Mouse (Mus musculus) heart, embryonic 14.5 days (tissue): ENCODE results near the gene Gm21750. TPM values are rescaled to one million over a fixed set of nuclear protein-coding genes. Genes with fewer than 3 reads are reported as not detected.
"Not testable (repeated sequence)": the region's sequence is repeated elsewhere in the genome, so short reads cannot be mapped to it uniquely, and the experiment has no call there.

ENCODE experiments used
- ATAC-seq: fragments of 200-750 bp; cut with Nextera tagmentation; 2 replicates; pipeline ENCODE4 v1.8.0; 2017; ENCODE audit warnings: low read depth, moderate TSS enrichment; ENCODE audit not compliant: insufficient number of reproducible peaks, insufficient read depth, low FRiP score
- H3K27ac ChIP-seq, 2 experiments: fragments of 200-500 bp in 1 of 2; fragments of 300-500 bp in 1 of 2; sonication (generic) in 1 of 2; replicated peaks in 1 of 2; 2 replicates each; pipeline ENCODE4 v1.5.1; 2012 to 2014; ENCODE audit warnings: low read depth in 2 of 2, low read length in 2 of 2, control low read depth in 1 of 2, mild to moderate bottlenecking in 1 of 2, mixed read lengths in 1 of 2; ENCODE audit not compliant: control insufficient read depth in 1 of 2, insufficient read depth in 1 of 2
- H3K27me3 ChIP-seq: fragments of 300-500 bp; sonication (generic); 2 replicates; pipeline ENCODE4 v1.6.1; 2014; ENCODE audit warnings: mild to moderate bottlenecking, low read length, control low read depth; ENCODE audit not compliant: control insufficient read depth, insufficient read depth
- H3K36me3 ChIP-seq: fragments of 300-500 bp; sonication (generic); 2 replicates; pipeline ENCODE4 v1.6.1; 2014; ENCODE audit warnings: mild to moderate bottlenecking, control low read depth, low read length, mixed read lengths; ENCODE audit not compliant: control insufficient read depth, insufficient read depth
- H3K4me1 ChIP-seq, 2 experiments: fragments of 200-500 bp in 1 of 2; fragments of 300-500 bp in 1 of 2; sonication (generic) in 1 of 2; 2 replicates each; pipeline ENCODE4 v1.6.1; 2012 to 2014; ENCODE audit warnings: low read length in 2 of 2, control low read depth in 1 of 2, mixed read lengths in 1 of 2; ENCODE audit not compliant: control insufficient read depth in 2 of 2, insufficient read depth in 2 of 2
- H3K4me2 ChIP-seq: fragments of 300-500 bp; sonication (generic); 2 replicates; pipeline ENCODE4 v1.6.1; 2014; ENCODE audit warnings: mild to moderate bottlenecking, low read length
- H3K4me3 ChIP-seq, 2 experiments: fragments of 200-500 bp in 1 of 2; fragments of 300-500 bp in 1 of 2; sonication (generic) in 1 of 2; 2 replicates each; pipeline ENCODE4 v1.5.1; 2012 to 2014; ENCODE audit warnings: low read length in 2 of 2, mild to moderate bottlenecking in 2 of 2, control low read depth in 1 of 2, low read depth in 1 of 2, moderate library complexity in 1 of 2; ENCODE audit not compliant: control insufficient read depth in 1 of 2, insufficient read depth in 1 of 2
- H3K9ac ChIP-seq: fragments of 300-500 bp; sonication (generic); 2 replicates; pipeline ENCODE4 v1.6.1; 2014; ENCODE audit warnings: mild to moderate bottlenecking, low read length
- H3K9me3 ChIP-seq: fragments of 300-500 bp; sonication (generic); 2 replicates; pipeline ENCODE4 v1.6.1; 2016; ENCODE audit warnings: low read length, control low read depth; ENCODE audit not compliant: control insufficient read depth
- WGBS: fragments of 180-500 bp; shearing (Covaris S2); extraction: QIAGEN DNeasy Blood & Tissue Kit; methylation state at CpG from one replicate; pipeline ENCODE4 v1.1.7; 2014; 5-methylcytosine and 5-hydroxymethylcytosine counted together
- polyA plus RNA-seq: library from polyadenylated mRNA; unstranded; fragments of >200 nt; fragmentation: Nextera tagmentation; extraction: Ambion mirVana; gene quantifications from 2 replicates; pipeline ENCODE4 v1.2.1, GENCODE M21; 2014

Gm21750 gene
- not detected in 2 replicates for polyA plus RNA-seq

GRCm38 (mm10) chr14:73660925-73661324 lies at the start of gene Gm21750:
Gene Gm21750 (plus strand): TSS chr14:73661225.
- not testable (repeated sequence) for H3K27ac ChIP-seq, H3K36me3 ChIP-seq, H3K9me3 ChIP-seq, H3K4me1 ChIP-seq, H3K9ac ChIP-seq, H3K4me2 ChIP-seq, H3K4me3 ChIP-seq, ATAC-seq, H3K27me3 ChIP-seq
- 77% methylated on average over 3 of the region's 3 CpGs for WGBS

GRCm38 (mm10) chr14:73614961-73615360 lies 46.1 kb upstream of the Gm21750 start:
- H3K4me1 ChIP-seq, H3K36me3 ChIP-seq, ATAC-seq, H3K4me2 ChIP-seq, H3K27ac ChIP-seq, H3K27me3 ChIP-seq, H3K9ac ChIP-seq, H3K4me3 ChIP-seq, H3K9me3 ChIP-seq: not testable (repeated sequence)
- WGBS, result 58% methylated on average over 1 of the region's 1 CpGs

- WGBS, result 71% methylated on average over 3 of the region's 3 CpGs
- Histone ChIP-seq H3K27me3 (no peaks in the 10 kb centered on the region), H3K9me3 (peaks cover 10% of the 10 kb centered on the region; the same call in 1 of the 2 replicates), H3K4me1 (no peaks in the 10 kb centered on the region), H3K4me2 (no peak overlapping the region), H3K4me3 (no peak overlapping the region), H3K9ac (no peak overlapping the region), H3K27ac (no peak overlapping the region), H3K36me3 (no peaks in the 10 kb centered on the region)
- no peak for ATAC-seq
Measured at GRCm38 (mm10) chr14:73620880-73621279, 40.1 kb upstream of the Gm21750 start.

GRCm38 (mm10) chr14:73622988-73623387 lies 38.0 kb upstream of the Gm21750 start:
- H3K4me2 ChIP-seq, result no peak overlapping the region
- no peak overlapping the region for H3K9ac ChIP-seq
- H3K27me3 ChIP-seq, result no peaks in the 10 kb centered on the region
- H3K9me3 ChIP-seq, result peaks cover 10% of the 10 kb centered on the region; the same call in 1 of the 2 replicates
- ATAC-seq, result no peak
- WGBS, result 61% methylated on average over 1 of the region's 1 CpGs
- no peak overlapping the region for H3K27ac ChIP-seq
- H3K4me3 ChIP-seq, result no peak overlapping the region
- no peaks in the 10 kb centered on the region for H3K4me1 ChIP-seq
- no peaks in the 10 kb centered on the region for H3K36me3 ChIP-seq

DNA sequence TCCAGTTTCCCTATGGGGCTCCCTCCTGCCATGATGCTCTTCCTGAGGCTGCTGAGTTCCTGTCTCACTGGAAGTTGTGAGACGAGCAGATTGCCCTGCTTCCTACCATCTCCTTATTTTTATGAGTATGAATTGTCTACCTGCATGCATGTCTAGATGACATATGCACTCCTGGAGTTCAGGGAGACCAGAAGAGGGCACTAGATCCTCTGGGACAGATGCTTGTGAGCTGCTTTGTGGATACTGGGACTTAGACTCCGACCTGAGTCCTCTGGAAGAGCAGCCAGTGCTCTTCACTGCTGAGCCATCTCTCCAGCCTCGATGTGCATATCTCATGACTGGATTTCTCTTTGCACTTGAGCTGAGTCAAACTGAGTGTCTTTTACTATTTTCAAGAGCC lies 35.6 kb upstream of the Gm21750 start:
- H3K27me3 ChIP-seq, result no peaks in the 10 kb centered on the region
- H3K4me1 ChIP-seq, result no peaks in the 10 kb centered on the region
- no peak for ATAC-seq
- H3K36me3 ChIP-seq, result no peaks in the 10 kb centered on the region
- no peak overlapping the region for H3K9ac ChIP-seq
- H3K4me2 ChIP-seq, result no peak overlapping the region
- WGBS, result 61% methylated on average over 3 of the region's 3 CpGs
- no peaks in the 10 kb centered on the region for H3K9me3 ChIP-seq
- no peak overlapping the region for H3K27ac ChIP-seq
- no peak overlapping the region for H3K4me3 ChIP-seq

DNA sequence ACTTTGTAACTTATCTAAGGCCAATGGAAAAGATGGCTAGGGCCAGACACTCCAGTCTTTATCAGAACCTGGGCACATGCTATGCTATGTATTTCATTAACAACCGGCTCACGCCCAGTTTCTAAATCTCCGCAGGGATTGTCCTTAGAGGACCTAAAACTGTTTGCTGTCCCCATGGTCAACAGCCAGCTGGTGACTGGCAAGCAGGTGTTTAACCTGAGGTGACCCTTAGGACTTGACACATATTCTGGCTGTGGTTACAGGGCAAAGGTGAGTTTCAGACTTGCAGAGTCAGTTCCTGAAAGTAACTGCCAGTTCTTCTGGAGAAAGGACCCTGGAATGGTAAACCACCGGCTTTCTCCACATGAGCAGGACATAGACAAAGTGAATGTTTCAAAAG lies 29.5 kb upstream of the Gm21750 start:
- Histone ChIP-seq H3K4me2 (no peak overlapping the region), H3K9me3 (peaks cover 4% of the 10 kb centered on the region; the same call in 1 of the 2 replicates), H3K27me3 (no peaks in the 10 kb centered on the region), H3K36me3 (no peaks in the 10 kb centered on the region), H3K27ac (no peak overlapping the region), H3K4me3 (no peak overlapping the region), H3K4me1 (peaks cover 0 to 2% of the 10 kb centered on the region in 2 experiments; a peak in 1 of 4 replicates), H3K9ac (no peak overlapping the region)
- no peak for ATAC-seq
- WGBS, result 87% methylated on average over 4 of the region's 4 CpGs

DNA sequence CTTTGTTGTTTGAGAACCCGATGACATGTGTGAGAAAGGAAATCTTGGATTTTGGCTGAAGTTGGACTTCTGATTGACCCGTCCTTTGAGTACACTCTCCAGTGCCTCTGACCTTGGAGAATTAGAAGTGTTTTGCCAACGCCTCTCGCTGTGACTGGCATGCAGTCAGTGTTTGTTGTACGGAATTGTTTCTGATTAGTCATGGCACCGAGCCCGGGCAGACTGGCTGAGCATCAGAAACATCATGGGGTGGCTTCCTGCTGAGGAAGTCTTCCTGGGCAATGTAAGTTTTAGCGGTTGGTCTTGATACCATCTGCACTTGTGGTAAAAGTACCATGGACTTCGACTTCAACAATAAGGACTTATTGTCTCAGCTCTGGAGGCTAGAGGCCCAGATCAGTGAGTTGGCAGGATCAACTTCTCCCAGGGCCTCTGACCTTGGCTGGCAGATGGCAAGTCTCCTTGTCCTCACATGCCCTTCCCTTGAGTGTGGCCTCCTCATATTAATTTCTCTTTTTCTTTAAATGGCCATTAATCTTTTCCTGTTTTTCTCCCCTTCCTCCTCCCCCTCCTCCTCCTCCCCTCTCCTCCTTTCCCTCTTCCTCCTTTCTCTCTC lies 28.3 kb upstream of the Gm21750 start:
- Histone ChIP-seq H3K4me1 (peaks cover 0 to 2% of the 10 kb centered on the region in 2 experiments; a peak in 1 of 4 replicates), H3K27ac (no peak overlapping the region), H3K4me3 (no peak overlapping the region), H3K27me3 (no peaks in the 10 kb centered on the region), H3K9ac (no peak overlapping the region), H3K9me3 (peaks cover 4% of the 10 kb centered on the region; the same call in 1 of the 2 replicates), H3K4me2 (no peak overlapping the region), H3K36me3 (no peaks in the 10 kb centered on the region)
- ATAC-seq, result no peak
- WGBS, result 58% methylated on average over 9 of the region's 9 CpGs

DNA sequence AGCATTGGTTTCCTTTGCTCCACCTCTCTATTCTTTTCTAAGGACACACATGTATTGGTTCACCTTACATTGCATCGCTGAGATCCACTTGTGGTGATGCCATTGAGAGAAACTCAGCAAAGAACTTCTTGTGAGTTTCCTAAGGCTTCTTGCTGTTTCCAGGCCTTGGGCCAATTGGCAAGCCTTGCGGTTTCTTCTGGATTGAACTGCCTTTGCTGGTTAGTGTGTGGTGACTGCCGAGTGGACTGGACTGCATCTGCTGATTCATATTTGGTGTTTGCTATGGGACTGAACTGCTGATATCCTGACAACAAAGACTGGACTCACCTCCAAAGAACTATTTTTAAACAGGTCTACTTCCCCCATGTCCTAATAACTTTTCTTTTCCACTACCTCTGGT lies 26.7 kb upstream of the Gm21750 start:
- H3K27ac ChIP-seq, result no peak overlapping the region
- no peaks in the 10 kb centered on the region for H3K36me3 ChIP-seq
- peaks cover 0 to 2% of the 10 kb centered on the region in 2 experiments; a peak in 1 of 4 replicates for H3K4me1 ChIP-seq
- no peak overlapping the region for H3K9ac ChIP-seq
- peaks cover 4% of the 10 kb centered on the region; the same call in 1 of the 2 replicates for H3K9me3 ChIP-seq
- H3K4me2 ChIP-seq, result no peak overlapping the region
- 78% methylated on average over 3 of the region's 3 CpGs for WGBS
- no peak for ATAC-seq
- H3K27me3 ChIP-seq, result no peaks in the 10 kb centered on the region
- no peak overlapping the region for H3K4me3 ChIP-seq
